Mouse (Mus musculus) kidney, postnatal 14 days (tissue): ENCODE results near the gene Llph.
"Not testable (repeated sequence)": the region's sequence is repeated elsewhere in the genome, so short reads cannot be mapped to it uniquely, and the experiment has no call there.

Experiments used
- DNase-seq: peaks from one replicate; pipeline ENCODE4 v3.0.0; 2022; ENCODE audit warnings: mixed read lengths

The Llph gene

DNA sequence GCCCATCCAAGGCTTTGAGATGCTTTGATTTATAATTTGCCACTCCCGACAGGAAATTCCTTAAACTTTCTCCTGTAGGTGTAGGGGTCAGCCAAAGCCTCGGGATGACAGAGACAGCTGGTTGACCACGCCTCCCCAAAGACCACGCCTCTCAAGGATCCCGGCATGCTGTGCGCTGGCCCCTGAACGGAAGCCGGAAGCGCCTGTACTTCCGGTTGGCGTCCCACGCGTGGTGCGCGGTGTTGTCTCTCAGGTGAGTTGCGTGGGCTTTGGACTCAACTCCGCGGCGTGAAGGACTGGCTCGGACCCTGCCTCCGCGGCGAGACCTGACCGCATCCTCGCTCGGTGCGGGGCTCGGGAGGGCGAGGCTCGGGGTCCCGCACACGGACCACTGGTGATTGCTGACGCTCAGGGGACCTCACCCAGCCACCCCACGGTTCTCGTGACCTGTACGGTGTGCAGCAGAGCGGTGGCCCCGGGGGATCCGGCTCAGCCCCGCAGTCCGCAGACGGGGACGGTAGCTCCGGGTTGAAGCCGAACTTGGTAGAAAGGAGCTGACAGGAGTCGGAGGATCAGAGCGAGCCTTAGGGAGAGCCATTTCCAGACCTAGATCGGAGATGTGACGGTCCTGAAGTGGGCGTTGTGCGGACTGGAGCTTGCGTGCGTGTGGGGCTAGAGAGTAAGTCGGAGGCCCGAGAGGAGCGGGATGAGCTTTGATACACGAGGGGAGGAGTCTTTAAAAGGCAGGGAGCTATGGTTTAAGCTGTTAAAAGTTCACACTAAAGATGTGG, at the start of gene Llph:
Llph (plus strand) TSS at position 200 of the 791 bp plus-strand sequence.
- DNase-seq, result peak; percentile 91

- DNase-seq, result peak; percentile 37
Observed at GRCm38 (mm10) chr10:120182887-120183286, 44.0 kb upstream of the Llph start.

GRCm38 (mm10) chr10:120183342-120183741, 43.5 kb upstream of the Llph start:
- DNase-seq, result no peak

DNA sequence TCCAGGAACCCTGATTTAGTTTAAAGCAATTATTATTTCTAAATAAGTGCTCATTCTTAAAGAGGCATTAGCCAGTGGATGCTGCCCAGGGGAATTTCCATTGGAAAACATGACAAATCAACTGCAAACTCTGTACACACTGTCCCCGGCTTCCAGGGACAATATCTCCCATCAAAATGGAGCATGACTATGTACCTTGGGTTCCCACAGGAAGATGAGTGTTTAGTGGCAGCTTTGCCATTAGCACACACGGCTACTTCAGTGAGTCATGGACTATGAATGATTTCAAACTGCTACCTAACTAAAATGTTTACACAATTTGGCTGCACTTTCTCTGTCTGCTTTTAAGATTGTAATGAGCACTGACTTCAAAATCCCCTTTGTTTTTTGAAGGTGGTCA, 38.4 kb upstream of the Llph start:
- no peak for DNase-seq

DNA sequence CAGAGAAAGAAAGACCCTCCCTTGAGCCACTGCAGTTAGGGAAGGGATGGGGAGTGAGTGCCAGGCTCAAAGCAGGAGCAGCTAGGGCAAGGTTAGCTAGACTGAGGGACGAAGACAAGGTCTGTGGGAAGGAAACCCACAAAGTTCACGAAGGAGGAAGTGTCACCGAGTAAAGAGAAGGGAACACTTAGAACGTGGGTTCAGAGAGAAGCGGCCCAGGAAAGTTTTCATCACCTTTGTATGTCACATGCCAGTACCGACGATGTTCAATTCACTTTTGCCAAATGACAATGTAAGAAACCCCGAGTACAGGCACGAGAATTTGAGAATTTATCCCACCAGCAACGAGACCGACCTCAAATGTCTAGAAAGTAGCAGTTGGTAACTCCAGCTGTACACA, 37.6 kb upstream of the Llph start:
- DNase-seq, result no peak

- no peak for DNase-seq
Observed at GRCm38 (mm10) chr10:120189782-120190181, 37.1 kb upstream of the Llph start.

DNA sequence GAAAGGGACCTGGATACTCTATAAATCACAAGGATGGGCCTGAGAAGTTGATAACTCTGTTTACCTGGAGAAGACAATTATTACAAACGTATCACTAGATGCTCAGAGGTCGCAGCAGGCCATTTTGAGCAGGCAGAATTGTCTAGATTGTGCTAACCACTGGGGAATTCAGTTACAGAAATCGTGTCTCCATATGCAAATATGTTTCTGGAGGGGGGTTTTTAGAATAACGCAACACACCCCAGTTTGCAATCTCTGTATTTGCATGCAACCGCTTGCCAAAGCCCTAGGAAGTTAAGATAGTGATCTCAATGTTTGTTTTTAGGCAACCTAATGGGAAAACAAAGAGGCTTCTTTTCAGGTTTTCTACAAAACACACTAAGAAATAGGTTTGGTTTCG, 35.7 kb upstream of the Llph start:
- DNase-seq, result no peak

- DNase-seq, result no peak
Observed at GRCm38 (mm10) chr10:120192278-120192677, 34.6 kb upstream of the Llph start.

GRCm38 (mm10) chr10:120193255-120193654, 33.6 kb upstream of the Llph start:
- DNase-seq, result no peak

- no peak for DNase-seq
Observed at GRCm38 (mm10) chr10:120197061-120197835, 29.6 kb upstream of the Llph start.

DNA sequence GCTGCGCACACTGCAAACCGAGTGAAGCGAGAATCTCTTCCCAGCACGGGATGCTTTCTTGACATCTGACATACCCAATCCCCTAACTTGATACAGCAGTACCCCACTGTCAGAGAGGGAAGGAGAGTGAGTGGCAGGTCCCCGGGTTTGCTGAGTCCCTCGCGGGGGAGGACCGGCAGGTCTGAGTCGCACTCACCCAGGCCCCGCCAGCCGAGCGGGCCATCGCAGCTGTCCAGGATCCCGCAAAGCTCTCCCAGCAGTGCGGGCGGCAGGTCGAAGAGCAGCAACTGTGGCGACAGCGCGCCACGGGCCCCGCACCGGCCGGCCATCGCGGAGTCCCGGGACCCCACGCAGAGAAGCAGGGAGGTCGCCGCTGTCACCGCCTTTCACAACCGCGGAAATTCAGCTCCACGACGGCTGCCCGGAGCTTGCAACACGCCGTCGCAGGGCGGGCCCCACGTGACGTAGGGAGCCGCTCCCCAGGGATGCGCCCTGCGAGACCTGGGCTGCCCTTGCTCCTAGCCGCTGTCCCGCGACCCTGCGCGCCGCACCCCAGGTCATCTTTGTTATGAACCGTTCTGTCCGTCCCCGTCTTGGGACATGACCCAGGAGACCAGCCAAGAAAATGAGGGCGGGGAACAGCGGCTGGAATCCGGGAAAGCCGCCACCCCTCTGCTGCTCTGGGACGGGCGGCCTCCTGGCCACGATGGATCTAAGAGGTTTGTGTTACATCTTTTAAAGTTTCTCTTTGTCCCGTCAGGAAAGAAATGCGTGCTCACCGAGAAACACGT, 25.5 kb upstream of the Llph start, which contains the start of gene Tmbim4:
Tmbim4 (plus strand) TSS at position 460 of the 791 bp plus-strand sequence.
- peak; percentile 80 for DNase-seq

DNA sequence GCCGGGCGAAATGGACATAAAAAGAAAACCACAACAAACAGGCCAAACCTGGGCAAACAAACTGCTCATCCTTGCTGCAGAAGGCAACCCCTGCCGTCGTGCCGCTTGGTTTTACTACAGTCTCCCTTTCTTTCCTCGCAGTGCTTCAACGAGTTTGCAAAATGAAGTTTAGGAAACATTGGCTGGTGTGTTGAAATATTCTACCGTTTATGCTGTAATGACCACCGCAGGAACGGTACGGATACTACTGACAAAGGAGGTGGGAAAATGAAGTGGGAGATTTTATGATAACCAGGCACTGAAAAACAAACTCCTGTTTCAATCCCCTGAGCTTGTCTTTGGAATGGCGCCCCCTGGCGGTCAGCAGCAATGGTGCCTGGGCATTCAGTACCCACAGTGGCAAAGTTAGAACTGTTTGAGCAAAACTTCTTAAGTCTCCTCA, 24.9 kb upstream of the Llph start, which contains the start of gene Irak3:
Irak3 (minus strand) TSS at position 170 of the 442 bp plus-strand sequence.
- DNase-seq, result peak; percentile 85

- no peak for DNase-seq
Observed at GRCm38 (mm10) chr10:120202467-120203250, 24.2 kb upstream of the Llph start.

DNA sequence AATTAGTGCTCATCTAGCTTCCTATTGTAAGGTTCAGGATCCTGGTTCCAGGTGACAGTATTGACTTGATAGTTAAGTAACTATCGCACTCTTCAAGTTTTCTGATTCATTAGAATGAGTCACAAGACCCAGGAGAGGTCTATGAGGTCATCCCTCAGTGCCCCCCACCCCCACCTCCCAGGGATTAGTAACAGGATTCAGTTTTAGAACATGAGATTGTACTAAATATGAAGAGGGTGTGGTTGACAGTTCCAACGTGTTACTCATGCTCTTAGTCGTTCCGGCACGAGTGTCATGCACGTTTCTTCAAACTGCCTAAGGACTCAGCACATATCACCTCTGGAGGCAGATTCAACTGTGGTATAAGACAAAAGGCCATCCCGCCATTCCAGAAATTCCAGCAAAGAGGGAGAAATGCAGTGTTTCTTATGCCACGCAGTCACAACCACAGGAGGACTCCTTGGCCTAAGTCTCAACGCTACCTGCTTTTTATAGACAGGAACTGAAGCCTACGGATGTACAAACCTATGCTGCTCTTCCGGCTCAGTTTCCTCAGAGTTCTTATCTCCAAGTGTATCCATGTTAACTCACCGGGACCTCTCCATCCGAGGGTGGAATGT, 22.2 kb upstream of the Llph start:
- DNase-seq, result no peak

DNA sequence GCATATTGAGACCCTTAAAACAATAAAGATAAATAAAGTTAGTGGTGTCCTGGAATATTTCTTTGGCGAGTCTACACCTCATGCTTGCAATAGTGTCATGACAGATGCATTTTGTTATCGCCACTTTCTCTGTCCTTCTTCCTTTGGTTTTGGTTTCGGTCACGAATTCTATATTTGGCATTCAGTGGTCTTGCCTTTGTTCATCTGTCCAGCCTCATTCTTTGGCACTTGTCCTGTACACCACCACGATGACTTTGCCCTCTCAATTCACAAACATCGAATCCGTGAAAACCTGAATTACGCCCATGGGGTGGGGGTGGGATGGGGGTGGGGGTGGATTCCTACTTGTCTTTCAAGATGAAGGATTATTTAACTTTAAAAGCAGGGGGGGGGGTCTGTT, 18.9 kb upstream of the Llph start:
- DNase-seq, result no peak

DNA sequence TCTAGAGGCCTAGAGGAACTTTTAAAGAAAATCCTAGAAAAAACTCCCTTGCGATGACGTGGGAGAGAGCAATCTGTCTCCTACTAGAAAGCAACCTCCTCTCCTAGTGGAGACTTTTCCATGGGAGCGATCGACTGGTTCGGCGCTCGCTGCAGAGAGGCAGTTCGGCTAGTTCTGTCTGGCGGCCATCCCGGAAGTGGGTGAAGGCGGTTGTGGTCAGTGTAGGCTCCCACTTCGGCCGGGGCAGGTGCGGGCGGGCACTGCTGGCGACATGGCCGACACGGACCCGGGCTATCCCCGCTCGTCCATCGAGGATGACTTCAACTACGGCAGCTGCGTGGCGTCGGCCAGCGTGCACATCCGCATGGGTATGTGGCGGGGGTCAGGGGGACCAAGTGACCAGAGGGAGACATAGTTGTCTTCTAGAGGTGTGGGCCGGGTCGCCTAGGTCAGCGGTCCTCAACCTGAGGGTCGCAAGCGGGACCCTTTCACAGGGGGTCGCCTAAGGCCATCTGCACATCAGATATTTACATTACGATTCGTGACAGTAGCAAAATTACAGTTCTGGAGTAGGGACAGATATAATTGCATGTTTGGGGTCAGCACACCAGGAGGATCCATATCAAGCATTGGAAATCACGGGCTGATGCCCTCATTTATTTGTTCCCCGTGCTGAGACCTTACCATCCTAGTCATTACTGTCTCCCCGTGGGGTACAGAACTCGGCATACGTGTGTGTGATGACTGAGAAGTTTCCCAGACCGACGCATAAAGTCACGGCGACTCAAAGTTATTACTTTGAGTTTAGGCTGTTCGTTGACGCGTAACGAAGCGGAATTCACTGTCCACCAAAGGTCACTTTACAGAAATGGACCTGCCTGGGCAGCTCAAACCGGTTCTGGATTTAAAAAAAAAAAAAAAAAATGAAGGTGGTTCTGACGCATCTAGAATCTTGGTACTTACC, 18.0 kb upstream of the Llph start:
- peak; percentile 93 for DNase-seq

GRCm38 (mm10) chr10:120209539-120209925, 17.3 kb upstream of the Llph start:
- DNase-seq, result no peak

DNA sequence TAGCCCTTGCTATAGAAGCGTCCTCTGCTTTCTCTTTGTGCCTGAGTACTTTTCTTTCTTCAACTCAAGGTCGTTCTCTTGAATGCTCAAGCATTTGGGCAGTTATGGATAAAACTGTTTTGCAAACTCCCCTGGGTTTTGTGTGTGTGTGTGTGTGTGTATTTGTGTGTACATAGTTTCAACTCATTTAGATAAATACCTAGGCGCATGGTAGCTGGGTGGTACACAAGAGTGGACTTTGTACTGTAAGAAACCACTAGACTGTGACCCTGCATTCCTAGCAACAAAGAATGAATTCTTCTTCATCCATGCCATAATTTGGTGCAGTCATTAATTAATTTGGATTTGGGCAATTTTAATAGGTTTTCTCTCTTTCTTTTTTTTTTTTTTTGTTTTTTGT, 16.8 kb upstream of the Llph start:
- DNase-seq, result peak; percentile 44

- not testable (repeated sequence) for DNase-seq
Observed at GRCm38 (mm10) chr10:120217099-120217498, 9.8 kb upstream of the Llph start.

DNA sequence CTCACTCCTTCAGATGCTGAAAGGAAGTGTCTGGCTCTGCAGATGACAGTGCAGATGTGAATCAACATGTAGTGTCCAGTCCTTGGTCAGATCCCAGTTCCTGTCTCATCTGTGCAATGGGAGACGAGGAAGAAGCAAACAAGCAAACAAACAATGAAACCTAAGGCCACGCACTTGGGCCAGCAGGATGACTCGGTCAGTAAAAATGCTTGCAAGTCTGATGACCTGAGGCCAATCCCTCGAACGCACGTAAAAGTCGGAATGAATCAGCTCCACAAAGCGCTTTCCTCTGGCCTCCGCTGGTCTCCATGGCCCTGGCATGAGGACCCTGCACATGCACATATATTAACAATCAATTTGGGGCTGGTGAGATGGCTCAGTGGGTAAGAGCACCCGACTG, 7.9 kb upstream of the Llph start:
- DNase-seq, result no peak
